Mouse (Mus musculus): ENCODE results near the gene Atp7b.

DNA sequence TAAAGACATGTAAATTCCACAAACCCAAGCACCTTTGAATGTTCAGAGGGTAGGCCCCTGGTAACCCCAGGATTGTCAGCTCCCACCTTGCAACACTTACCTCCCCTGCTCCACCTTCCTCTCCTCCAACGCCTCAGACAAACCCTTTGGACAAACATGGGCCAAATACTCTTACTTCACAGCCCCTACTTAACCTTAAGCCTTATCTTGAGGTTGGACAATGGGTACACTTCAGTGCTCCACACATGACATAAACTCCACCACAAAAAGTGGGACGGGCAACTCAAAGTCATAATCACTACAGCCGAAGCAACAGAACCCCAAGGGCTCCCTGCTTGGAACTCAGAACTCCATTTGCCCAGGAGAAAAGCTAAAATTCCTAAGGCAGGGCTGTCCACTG lies 29.1 kb downstream of the Atp7b start:
- TF ChIP-seq CTCF (IDR thresholded peaks at IDR 0.05; ENCODE audit: control insufficient read depth, insufficient read depth, low read length), result no peak
- TF ChIP-seq POLR2A (IDR thresholded peaks at IDR 0.05; ENCODE audit: borderline replicate concordance, control insufficient read depth, low read depth, low read length), result no peak

All from bone marrow, adult 2 months (tissue).